Mouse (Mus musculus) C2C12 (cell line): ENCODE results near the gene Uckl1.

Experiments used
- CTCF ChIP-seq: IDR thresholded peaks from one replicate; pipeline ENCODE4 v1.5.1; 2011; ENCODE audit not compliant: control insufficient read depth, insufficient read depth, insufficient read length
- MAX ChIP-seq: IDR thresholded peaks from one replicate; pipeline ENCODE4 v1.6.1; 2011; ENCODE audit warnings: mild to moderate bottlenecking, control low read depth
- USF1 ChIP-seq: IDR thresholded peaks from one replicate; pipeline ENCODE4 v1.6.1; 2011; ENCODE audit warnings: low read depth, mild to moderate bottlenecking, control low read depth, moderate library complexity

DNA sequence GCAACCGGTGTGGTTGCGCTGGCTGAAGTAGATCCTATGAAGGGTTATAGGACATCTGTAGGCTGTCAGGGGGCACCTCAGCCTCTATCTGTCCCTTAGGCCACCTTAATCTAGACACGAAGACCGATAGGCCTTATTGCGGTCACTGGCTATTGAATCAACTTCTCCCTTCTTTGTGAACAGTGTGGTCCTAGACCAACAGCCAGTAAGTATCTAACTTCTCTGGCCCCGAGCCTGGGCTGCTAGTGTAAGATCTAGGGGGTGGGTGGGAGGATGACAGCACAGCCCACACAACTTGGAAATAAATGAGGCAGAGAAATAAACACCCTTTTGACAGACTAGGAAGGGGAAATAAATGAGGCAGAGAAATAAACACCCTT lies 8.3 kb upstream of the Uckl1 start:
- TF ChIP-seq CTCF (no peak), MAX (no peak), USF1 (no peak)
